Mouse (Mus musculus): ENCODE data around the gene Olfr1102.

The Olfr1102 gene

GRCm38 (mm10) chr2:86998098-86998497 is at the start of gene Olfr1102:
Olfr1102 (plus strand) TSS chr2:86998398.
- no peak for DNase-seq (ENCODE audit: low spot score)

- DNase-seq (ENCODE audit: low spot score), result no peak
These were observed 37.6 kb upstream of the Olfr1102 start, which contains the start of gene Olfr1099 for GRCm38 (mm10) chr2:86960593-86960992. Olfr1099 (minus strand) TSS chr2:86960693.

- DNase-seq (ENCODE audit: low spot score), result no peak
These were observed 18.3 kb upstream of the Olfr1102 start, which contains the start of gene Olfr1100 for GRCm38 (mm10) chr2:86979854-86980253. Olfr1100 (minus strand) TSS chr2:86979954.

GRCm38 (mm10) chr2:86991121-86991520 is 7.1 kb upstream of the Olfr1102 start, which contains the start of gene Olfr1101:
Olfr1101 (minus strand) TSS chr2:86991221.
- DNase-seq (ENCODE audit: low spot score), result no peak

- no peak for DNase-seq (ENCODE audit: low spot score)
These were observed 28.8 kb downstream of the Olfr1102 start, which contains the start of gene Olfr1104 for GRCm38 (mm10) chr2:87026980-87027379. Olfr1104 (minus strand) TSS chr2:87027080.

GRCm38 (mm10) chr2:87036431-87036830 is 38.2 kb downstream of the Olfr1102 start, which contains the start of gene Olfr1105:
Olfr1105 (minus strand) TSS chr2:87036531.
- DNase-seq (ENCODE audit: low spot score), result no peak

- no peak for DNase-seq (ENCODE audit: low spot score)
These were observed 54.0 kb downstream of the Olfr1102 start, which contains the start of gene Olfr1106 for GRCm38 (mm10) chr2:87052173-87052572. Olfr1106 (minus strand) TSS chr2:87052273.

Measured in adipocyte (in vitro differentiated cells).